Mouse (Mus musculus) c-Kit-positive CD71-positive TER-119-negative erythroid progenitor cells, embryonic 14.5 days (primary cell): ENCODE results near the gene Gm5728.
"Not testable (repeated sequence)": the region's sequence is repeated elsewhere in the genome, so short reads cannot be mapped to it uniquely, and the experiment has no call there.

ENCODE experiments used
- DNase-seq: peaks from one replicate; pipeline ENCODE4 v3.0.0-alpha.2; 2013; ENCODE audit warnings: low read depth

Gene Gm5728

DNA sequence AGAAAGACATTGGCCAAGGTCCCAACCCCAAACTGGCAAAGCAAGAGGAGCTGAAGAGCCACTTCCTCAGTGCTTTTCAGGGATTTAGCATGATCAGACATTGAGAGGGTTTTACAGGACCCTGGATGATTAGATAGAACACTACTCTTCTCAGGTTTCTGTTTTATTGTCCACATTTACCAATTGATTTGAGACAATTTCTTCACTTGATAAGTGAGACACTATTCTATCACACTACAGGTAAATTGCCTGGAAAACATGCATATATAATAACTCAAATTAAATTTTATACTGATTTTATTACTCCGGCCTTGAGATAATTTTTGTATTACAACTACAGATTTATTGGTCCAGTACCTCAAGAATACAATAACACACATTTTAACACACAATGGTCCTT, at the start of gene Gm5728:
Gene Gm5728, minus strand, starts transcription at position 101 of the 400 bp plus-strand sequence.
- not testable (repeated sequence) for DNase-seq

DNA sequence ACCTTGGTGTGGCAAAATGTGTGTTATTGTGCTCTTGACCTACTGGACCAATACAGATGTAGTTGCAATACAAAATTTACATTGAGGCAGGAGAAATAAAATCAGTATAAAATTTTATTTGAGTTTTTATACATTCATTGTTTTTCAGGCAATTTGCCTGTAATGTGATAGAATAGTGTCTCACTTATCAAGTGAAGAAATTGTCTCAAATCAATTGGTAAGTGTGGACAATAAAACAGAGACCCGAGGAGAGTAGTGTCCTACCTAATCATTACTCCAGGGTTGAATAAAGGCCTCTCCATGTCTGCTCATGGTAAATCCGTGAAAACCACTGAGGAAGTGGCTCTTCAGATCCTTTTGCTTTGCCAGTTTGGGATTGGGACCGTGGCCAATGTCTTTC, 42.4 kb upstream of the Gm5728 start, which contains the start of gene Vmn1r100:
Gene Vmn1r100, plus strand, starts transcription at position 301 of the 400 bp plus-strand sequence.
- not testable (repeated sequence) for DNase-seq

DNA sequence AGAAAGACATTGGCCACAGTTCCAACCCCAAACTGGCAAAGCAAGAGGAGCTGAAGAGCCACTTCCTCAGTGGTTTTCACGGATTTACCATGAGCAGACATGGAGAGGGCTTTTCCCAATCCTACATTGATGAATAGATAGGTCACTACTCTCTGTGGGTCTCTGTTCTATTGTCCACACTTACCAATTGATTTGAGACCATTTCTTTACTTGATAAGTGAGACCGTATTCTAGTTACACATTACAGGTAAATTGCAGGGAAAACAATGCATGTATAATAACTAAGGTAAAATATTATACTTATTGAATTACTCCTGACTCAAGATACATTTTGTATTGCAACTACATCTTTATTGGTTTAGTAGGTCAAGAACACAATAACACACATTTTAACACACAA, 41.2 kb downstream of the Gm5728 start, which contains the start of gene Gm4133:
Gene Gm4133, minus strand, starts transcription at position 101 of the 400 bp plus-strand sequence.
- DNase-seq, result not testable (repeated sequence)
